Mouse (Mus musculus): ENCODE data around the gene Palb2. TPM values are rescaled to one million over a fixed set of nuclear protein-coding genes. Genes with fewer than 3 reads are reported as not detected.
"Not testable (repeated sequence)": the region's sequence is repeated elsewhere in the genome, so short reads cannot be mapped to it uniquely, and the experiment has no call there.

The Palb2 gene
- total RNA-seq, 4 experiments from 2014 or later, result 0.24 to 1.2 (median 0.42) TPM

- not testable (repeated sequence) for DNase-seq (ENCODE audit: low spot score in 2 of 2)
These were observed 31.6 kb downstream of the Palb2 start for GRCm38 (mm10) chr7:122101014-122101746.

- DNase-seq (ENCODE audit: low spot score in 2 of 2), result no peak
These were observed 33.6 kb downstream of the Palb2 start for GRCm38 (mm10) chr7:122099222-122099621.

DNA sequence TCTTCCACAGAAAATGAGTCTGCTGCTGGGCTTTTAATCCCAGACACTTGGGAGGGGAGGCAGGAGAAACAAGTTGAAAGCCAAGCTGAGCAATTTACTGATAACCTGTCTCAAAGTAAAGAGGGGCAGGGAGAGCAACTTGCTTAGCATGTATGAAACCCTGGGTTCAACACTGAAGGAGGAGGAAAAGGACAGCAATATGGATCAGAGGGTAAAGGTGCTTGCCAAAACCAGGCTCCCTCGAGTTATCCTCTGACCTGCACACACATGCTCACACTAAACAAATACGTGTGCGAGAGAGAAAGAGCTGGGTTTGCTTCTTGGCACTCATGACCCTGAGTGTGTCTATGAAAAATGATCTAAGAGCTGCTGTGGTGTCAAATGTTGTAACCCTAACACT is 34.8 kb downstream of the Palb2 start:
- no peak for DNase-seq (ENCODE audit: low spot score in 2 of 2)

DNA sequence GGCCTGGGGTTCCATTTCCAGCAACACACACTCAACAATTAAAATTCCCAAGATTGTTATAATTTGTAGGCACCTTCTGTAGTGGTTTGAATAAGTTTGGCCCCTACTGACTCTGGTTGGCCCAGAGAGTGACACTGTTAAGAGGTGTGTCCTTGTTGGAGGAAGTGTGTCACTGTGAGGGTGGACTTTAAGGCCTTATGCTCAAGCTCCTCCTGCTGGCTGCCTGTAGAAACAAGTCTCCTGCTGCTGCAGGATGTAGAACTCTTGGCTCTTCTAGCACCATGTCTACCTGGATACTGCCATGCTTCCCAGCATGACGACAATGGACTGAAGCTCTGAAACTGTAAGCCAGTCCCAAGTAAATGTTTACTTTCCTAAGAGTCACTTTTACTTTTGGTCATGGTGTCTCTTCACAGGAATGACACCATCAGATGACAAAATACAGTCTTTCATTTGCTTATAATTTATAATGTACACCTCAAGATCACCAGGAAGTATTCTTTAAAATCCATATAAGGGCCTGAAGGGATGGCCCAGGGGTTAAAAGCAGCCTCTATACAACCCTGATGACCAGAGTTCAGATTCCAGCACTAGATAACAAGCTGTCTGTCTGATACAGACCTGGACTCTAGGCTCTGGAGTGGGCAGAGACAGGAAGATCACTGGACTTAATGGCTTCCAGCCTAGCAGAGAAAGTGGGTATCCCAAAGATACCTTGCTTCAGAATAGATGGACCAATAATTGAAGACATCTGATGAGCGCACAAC is 38.0 kb downstream of the Palb2 start:
- no peak for DNase-seq (ENCODE audit: low spot score in 2 of 2)

GRCm38 (mm10) chr7:122087195-122087982 is 45.4 kb downstream of the Palb2 start:
- DNase-seq (ENCODE audit: low spot score in 2 of 2), result no peak

GRCm38 (mm10) chr7:122081071-122081470 is 51.7 kb downstream of the Palb2 start:
- DNase-seq (ENCODE audit: low spot score in 2 of 2), result no peak

GRCm38 (mm10) chr7:122079798-122080554 is 52.8 kb downstream of the Palb2 start:
- DNase-seq (ENCODE audit: low spot score in 2 of 2), result no peak

GRCm38 (mm10) chr7:122074374-122074773 is 58.4 kb downstream of the Palb2 start:
- DNase-seq (ENCODE audit: low spot score in 2 of 2), result no peak

DNA sequence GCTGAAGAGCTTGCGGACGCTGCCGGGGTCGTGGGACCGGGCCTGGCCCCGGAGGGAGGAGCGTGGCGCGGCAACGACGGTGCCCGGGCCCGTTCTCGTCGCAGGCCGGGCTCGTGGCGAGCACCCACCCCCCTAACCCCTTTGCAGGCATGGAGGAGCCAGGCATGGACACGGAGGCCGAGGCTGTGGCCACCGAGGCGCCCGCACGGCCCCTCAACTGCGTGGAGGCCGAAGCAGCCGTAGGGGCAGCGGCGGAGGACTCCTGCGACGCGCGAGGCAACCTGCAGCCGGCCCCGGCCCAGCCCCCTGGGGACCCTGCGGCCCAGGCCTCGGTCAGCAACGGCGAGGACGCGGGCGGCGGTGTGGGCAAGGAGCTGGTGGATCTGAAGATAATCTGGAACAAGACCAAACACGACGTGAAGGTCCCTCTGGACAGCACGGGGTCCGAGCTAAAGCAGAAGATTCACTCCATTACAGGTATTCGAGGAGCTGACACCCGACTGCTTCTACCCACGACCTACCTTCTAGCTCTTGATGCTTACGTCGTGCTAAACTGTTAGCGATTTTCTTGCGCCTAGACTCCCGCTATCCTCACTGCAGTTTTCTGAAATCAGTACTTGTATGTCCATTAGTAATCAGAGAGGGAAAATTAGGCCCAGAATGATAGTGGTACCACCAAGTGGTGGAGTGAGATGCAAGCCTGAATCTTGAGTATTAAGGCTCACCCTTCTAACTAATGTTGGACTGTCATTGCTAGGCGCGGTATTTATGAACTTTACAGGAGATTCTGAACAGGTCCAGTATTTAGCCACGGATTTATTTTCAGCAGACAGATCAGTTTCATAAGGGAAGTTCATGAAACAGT is 65.0 kb downstream of the Palb2 start:
- no peak for DNase-seq (ENCODE audit: low spot score in 2 of 2)

DNA sequence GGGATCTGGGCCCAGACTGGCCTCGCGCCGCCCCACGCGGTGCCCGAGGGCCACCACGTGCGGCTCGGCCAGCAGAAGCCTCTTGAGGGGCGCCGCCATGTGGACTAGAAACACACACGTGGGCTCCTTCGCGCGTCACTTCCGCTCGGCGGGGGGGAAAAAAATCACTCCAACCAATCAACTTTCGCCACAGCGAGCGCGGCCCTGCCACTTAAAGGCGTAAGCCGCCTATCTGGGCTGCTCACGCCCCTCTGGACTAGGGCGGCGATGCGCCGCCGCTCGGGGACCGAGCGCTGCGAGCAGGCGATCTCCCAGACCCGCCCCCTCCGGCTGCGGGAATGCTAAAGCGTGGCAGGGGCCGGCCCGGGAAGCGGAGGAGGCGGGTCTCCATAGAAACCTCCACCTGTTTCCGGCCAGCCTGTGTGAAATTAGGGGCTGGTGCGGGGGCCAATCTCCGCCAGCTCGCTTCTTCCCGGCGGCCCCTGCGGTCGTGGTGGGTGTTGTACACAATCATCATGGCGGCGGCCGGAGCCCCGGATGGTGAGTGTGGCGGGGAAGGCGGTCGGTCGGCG is 65.8 kb downstream of the Palb2 start, which contains the start of the genes Ubfd1 and Ears2:
Gene Ubfd1 (plus strand): TSS at position 231 of the 572 bp plus-strand sequence.
Gene Ears2 (minus strand): TSS at position 319 of the 572 bp plus-strand sequence.
- DNase-seq (ENCODE audit: low spot score in 2 of 2), result peak; percentile 94

DNA sequence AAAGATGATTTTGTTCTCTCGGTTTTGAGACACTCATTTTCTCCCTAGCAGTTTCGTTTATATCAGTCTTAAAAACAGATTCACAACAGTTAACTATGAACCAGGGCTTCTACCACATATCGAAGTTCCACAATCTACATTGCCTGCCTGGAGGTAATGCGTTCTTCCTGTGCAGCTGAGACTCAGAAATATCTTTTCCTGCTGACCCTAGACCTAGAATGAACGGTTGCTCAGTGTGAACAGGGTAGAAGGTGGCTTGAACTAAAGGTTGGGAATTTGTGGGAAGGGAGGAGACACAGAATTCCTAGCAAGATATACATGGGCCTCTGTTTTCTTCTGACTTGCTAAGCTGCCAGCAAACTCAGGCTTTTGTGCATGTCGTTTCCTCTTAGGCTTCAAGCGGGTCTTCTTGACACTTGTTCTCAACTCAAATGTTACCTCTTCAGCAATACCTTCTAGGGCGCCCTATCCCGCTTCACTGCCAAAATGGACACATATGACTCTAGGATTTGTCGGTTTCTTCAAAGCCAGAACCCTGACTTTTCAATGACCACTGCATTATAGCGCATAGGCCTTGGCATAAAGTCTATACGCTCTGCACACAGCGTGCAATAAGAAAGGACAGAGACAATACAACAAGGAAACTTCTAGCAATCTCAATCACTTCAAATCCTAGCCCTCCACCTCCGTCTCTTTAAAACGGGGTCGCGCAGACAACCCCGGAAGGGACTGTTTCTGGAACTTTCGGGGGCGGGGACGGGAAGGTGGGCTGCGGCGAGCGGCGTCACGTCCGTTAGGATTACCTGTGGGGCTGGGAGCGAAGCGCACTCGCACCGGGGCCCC is 66.5 kb downstream of the Palb2 start:
- DNase-seq (ENCODE audit: low spot score in 2 of 2), result no peak

GRCm38 (mm10) chr7:122065656-122066055 is 67.1 kb downstream of the Palb2 start:
- DNase-seq (ENCODE audit: low spot score in 2 of 2), result no peak

Other genes with a start within 250 kb of the Palb2 start
- gene Cog7, start 151.3 kb downstream of the Palb2 start, total RNA-seq (2022), result 10 to 100 TPM; 11.1 to 11.9 (median 11.6) TPM
- gene Gga2, start 111.8 kb downstream of the Palb2 start, total RNA-seq (2022), result 10 to 100 TPM; 13.3 to 17.0 (median 15.2) TPM
- gene Ubfd1, start 65.8 kb downstream of the Palb2 start, total RNA-seq (2022), result 10 to 100 TPM; 18.3 to 22.9 (median 21.0) TPM
- gene Ears2, start 65.7 kb downstream of the Palb2 start, total RNA-seq (2022), result 1 to 10 TPM; 6.4 to 9.3 (median 8.0) TPM
- gene Ndufab1, start 31.1 kb downstream of the Palb2 start, total RNA-seq (2022), result 100 to 1,000 TPM; 535 to 610 (median 563) TPM
- 10 to 100 TPM; 16.2 to 18.3 (median 17.6) TPM for gene Dctn5, start 56 bp upstream of the Palb2 start, total RNA-seq (2022)
- gene Plk1, start 26.5 kb upstream of the Palb2 start, total RNA-seq (2022), result under 1 TPM in 1 of 4 experiments, not detected in 3; 0.13 TPM
- gene Ern2, start 53.2 kb upstream of the Palb2 start, total RNA-seq (2022), result not detected
- gene Chp2, start 86.5 kb upstream of the Palb2 start, total RNA-seq (2022), result 1 to 10 TPM; 2.5 to 4.3 (median 3.4) TPM
- gene Prkcb, start 155.8 kb upstream of the Palb2 start, total RNA-seq (2022), result 1 to 10 TPM in 1 of 4 experiments, under 1 TPM in 3; 0.15 to 1.2 (median 0.73) TPM

Data from gastrocnemius, adult 8-10 months (tissue).